Mouse (Mus musculus): ENCODE measurements at regions not wholly inside any gene's neighbourhood (a gene's known extent, or its start where the extent isn't known, plus 50 kb on each side); places are given as distances from the start of the nearest gene placed in this dataset.

DNA sequence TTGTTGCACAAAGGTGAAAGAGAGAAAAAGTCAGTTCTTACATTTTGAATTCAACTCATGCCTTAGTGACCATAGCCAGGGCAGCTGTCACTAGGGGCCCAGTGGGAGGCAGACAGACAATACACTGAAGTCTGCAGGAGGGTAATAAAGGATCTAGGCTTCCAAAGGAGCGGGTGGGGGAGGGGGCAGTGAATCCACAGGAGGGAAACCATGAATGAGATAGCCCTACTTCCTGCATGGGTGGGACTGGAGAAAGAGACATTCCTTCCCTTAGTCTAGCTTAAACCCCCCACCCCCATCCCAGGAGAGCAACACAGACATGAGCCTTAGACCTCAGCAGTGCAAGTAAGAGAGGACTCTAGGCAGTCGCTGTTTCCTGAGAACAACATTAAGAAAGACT lies 535.4 kb upstream of the Vstm2b start:
- ATAC-seq (ENCODE audit: extremely low read depth, insufficient number of reproducible peaks, low FRiP score, low TSS enrichment) = no peak

DNA sequence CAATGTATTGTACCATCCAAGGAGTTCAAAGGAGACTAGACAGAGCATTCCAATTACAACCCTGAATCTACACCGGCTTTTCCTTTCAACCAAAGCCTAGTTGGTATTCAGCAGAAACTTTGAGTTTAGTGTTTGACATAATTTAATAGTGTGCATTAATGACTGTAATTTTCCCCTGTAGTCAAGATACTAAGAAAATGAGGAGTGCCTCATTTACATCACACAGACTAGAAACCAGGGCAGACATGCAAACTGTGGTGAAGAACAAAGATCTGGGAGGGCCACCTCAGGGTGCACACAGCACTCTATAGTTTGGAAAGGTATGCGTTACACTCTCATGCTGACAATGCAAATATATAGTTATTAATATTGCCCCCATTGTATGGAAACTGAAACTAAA lies 525.4 kb upstream of the Vstm2b start:
- Histone ChIP-seq H3K9ac (no peak overlapping the region), H3K4me2 (no peak overlapping the region), H3K9me3 (no peaks in the 10 kb centered on the region), H3K27ac (replicated peaks) (no peak overlapping the region), H3K27me3 (replicated peaks) (no peaks in the 10 kb centered on the region), H3K36me3 (no peaks in the 10 kb centered on the region), H3K4me3 (no peak overlapping the region), H3K4me1 (peaks cover 5% of the 10 kb centered on the region; the same call in 1 of the 2 replicates)
- no peak for ATAC-seq (ENCODE audit: extremely low read depth, insufficient number of reproducible peaks, low FRiP score, low TSS enrichment)
- WGBS = 84% methylated on average over 2 of the region's 2 CpGs

More for the DNA sequence above, 535.4 kb upstream of the Vstm2b start:
- no peak overlapping the region for H3K4me2 ChIP-seq
- H3K4me3 ChIP-seq = no peak overlapping the region
- no peak overlapping the region for H3K9ac ChIP-seq
- no peak overlapping the region for H3K27ac ChIP-seq (replicated peaks)
- H3K36me3 ChIP-seq = no peaks in the 10 kb centered on the region
- 19% methylated on average over 2 of the region's 2 CpGs for WGBS
- H3K27me3 ChIP-seq (replicated peaks) = no peaks in the 10 kb centered on the region
- 0 out of 2 replicates have a peak, but pooled peaks cover 5% of the 10 kb centered on the region for H3K4me1 ChIP-seq
- no peaks in the 10 kb centered on the region for H3K9me3 ChIP-seq

DNA sequence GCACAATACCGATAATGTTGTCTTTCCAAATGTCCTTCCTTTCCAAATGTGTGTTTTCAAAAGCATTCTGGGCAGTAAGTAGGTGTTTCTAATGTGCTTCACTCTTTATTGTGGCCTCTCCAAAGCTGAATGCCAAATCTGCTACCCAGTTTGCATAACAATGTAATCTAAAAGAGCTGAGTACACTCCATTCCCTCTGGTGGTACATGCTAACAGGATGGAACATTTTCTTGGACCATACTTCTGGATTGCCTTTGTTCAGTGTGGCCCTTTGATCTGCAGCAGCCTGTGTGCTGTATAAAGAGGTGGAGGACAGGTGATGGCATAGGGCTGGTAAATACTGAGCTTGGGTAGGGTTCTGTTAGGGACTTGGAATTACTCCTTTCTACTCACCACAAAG lies 520.3 kb upstream of the Vstm2b start:
- Histone ChIP-seq H3K4me2 (no peak overlapping the region), H3K4me1 (no peaks in the 10 kb centered on the region), H3K27ac (replicated peaks) (no peak overlapping the region), H3K9ac (no peak overlapping the region), H3K4me3 (no peak overlapping the region), H3K9me3 (no peaks in the 10 kb centered on the region), H3K36me3 (no peaks in the 10 kb centered on the region), H3K27me3 (replicated peaks) (no peaks in the 10 kb centered on the region)
- WGBS = 90% methylated on average over 1 of the region's 1 CpGs
- no peak for ATAC-seq (ENCODE audit: extremely low read depth, insufficient number of reproducible peaks, low FRiP score, low TSS enrichment)

GRCm38 (mm10) chr7:40381244-40381643 lies 516.9 kb upstream of the Vstm2b start:
- Histone ChIP-seq H3K9me3 (no peaks in the 10 kb centered on the region), H3K36me3 (no peaks in the 10 kb centered on the region), H3K27ac (replicated peaks) (no peak overlapping the region), H3K4me1 (no peaks in the 10 kb centered on the region), H3K4me2 (no peak overlapping the region), H3K9ac (no peak overlapping the region), H3K27me3 (replicated peaks) (no peaks in the 10 kb centered on the region), H3K4me3 (no peak overlapping the region)
- 75% methylated on average over 3 of the region's 3 CpGs for WGBS
- ATAC-seq (ENCODE audit: extremely low read depth, insufficient number of reproducible peaks, low FRiP score, low TSS enrichment) = no peak

- no peak for ATAC-seq (ENCODE audit: extremely low read depth, insufficient number of reproducible peaks, low FRiP score, low TSS enrichment)
- Histone ChIP-seq H3K27ac (replicated peaks) (no peak overlapping the region), H3K9ac (no peak overlapping the region), H3K4me3 (no peak overlapping the region), H3K9me3 (no peaks in the 10 kb centered on the region), H3K4me1 (no peaks in the 10 kb centered on the region), H3K36me3 (no peaks in the 10 kb centered on the region), H3K27me3 (replicated peaks) (no peaks in the 10 kb centered on the region), H3K4me2 (no peak overlapping the region)
- 70% methylated on average over 5 of the region's 5 CpGs for WGBS
These were observed 510.0 kb upstream of the Vstm2b start for GRCm38 (mm10) chr7:40388152-40388551.

DNA sequence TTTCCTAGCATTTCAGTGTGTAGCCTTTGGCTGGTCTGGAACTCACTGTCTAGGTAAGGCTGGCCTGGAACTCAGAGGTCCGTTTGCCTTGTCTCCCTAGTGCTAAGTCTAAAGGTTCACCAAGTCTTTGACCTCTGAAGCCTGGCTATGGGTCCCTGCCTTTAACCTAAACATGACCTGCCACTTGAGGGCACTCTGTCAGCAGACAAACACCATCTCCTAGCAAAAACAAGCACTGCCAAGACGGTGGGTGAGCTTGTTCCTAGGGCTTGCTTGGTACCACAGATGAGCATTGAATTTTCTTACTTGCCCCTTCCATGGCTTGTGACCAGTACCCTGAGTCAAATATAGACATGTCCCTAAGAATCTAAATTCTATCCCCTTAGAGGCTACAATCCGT lies 508.3 kb upstream of the Vstm2b start:
- H3K9me3 ChIP-seq = no peaks in the 10 kb centered on the region
- H3K9ac ChIP-seq = no peak overlapping the region
- 34% methylated on average over 3 of the region's 3 CpGs for WGBS
- ATAC-seq (ENCODE audit: extremely low read depth, insufficient number of reproducible peaks, low FRiP score, low TSS enrichment) = no peak
- no peaks in the 10 kb centered on the region for H3K27me3 ChIP-seq (replicated peaks)
- no peak overlapping the region for H3K27ac ChIP-seq (replicated peaks)
- H3K4me3 ChIP-seq = no peak overlapping the region
- H3K4me1 ChIP-seq = no peaks in the 10 kb centered on the region
- no peak overlapping the region for H3K4me2 ChIP-seq
- no peaks in the 10 kb centered on the region for H3K36me3 ChIP-seq

- WGBS = 24% methylated on average over 3 of the region's 3 CpGs
- H3K9ac ChIP-seq = no peak overlapping the region
- no peaks in the 10 kb centered on the region for H3K9me3 ChIP-seq
- no peak overlapping the region for H3K4me3 ChIP-seq
- no peak for ATAC-seq (ENCODE audit: extremely low read depth, insufficient number of reproducible peaks, low FRiP score, low TSS enrichment)
- no peaks in the 10 kb centered on the region for H3K27me3 ChIP-seq (replicated peaks)
- H3K4me1 ChIP-seq = no peaks in the 10 kb centered on the region
- no peak overlapping the region for H3K4me2 ChIP-seq
- H3K36me3 ChIP-seq = no peaks in the 10 kb centered on the region
- H3K27ac ChIP-seq (replicated peaks) = no peak overlapping the region
These were observed 507.2 kb upstream of the Vstm2b start for GRCm38 (mm10) chr7:40390927-40391326.

DNA sequence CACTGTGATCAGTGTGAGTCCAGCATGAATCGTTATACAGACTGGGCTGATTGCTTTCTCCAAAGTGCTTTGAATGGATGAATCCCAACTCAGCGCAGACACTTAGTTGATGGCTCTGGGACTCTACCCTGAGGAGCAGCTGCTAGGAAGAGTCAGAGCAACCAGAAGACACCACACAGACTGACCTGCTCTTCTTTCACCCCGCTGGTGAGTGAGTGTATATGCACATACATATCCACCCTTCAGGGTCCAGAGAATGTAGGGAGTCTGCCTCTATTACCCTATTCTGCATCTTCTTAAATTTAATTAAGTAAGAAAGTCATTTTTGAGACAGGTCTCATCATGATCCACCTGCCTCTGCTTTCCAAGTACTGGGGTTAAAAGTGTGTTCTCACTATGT lies 506.5 kb upstream of the Vstm2b start:
- Histone ChIP-seq H3K36me3 (no peaks in the 10 kb centered on the region), H3K4me1 (no peaks in the 10 kb centered on the region), H3K9ac (no peak overlapping the region), H3K4me3 (no peak overlapping the region), H3K4me2 (no peak overlapping the region), H3K27me3 (replicated peaks) (no peaks in the 10 kb centered on the region), H3K27ac (replicated peaks) (no peak overlapping the region), H3K9me3 (no peaks in the 10 kb centered on the region)
- no peak for ATAC-seq (ENCODE audit: extremely low read depth, insufficient number of reproducible peaks, low FRiP score, low TSS enrichment)
- WGBS = 44% methylated on average over 3 of the region's 3 CpGs

DNA sequence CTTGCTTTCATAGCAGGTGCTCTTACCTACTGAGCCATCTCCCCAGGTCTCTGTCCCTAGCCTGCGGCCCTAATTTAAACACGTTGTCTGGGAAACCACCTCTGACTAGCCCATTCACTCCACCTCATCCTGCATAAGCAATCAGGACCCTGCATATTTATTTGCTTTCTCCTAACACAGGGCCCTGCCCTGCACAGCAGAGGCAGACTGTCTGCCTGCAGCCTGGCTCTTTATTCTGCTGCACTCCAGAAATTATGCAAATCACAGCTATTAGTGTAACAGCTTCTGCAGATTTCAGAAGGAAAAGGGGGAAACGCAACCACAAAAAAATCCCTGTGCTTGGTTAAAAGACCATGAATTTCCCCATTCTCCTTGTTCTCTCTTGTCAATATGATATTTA lies 505.9 kb upstream of the Vstm2b start:
- no peaks in the 10 kb centered on the region for H3K9me3 ChIP-seq
- no peak overlapping the region for H3K9ac ChIP-seq
- H3K4me1 ChIP-seq = no peaks in the 10 kb centered on the region
- H3K27me3 ChIP-seq (replicated peaks) = no peaks in the 10 kb centered on the region
- no peak overlapping the region for H3K4me2 ChIP-seq
- no peak overlapping the region for H3K4me3 ChIP-seq
- no peak for ATAC-seq (ENCODE audit: extremely low read depth, insufficient number of reproducible peaks, low FRiP score, low TSS enrichment)
- H3K36me3 ChIP-seq = no peaks in the 10 kb centered on the region
- WGBS = 62% methylated on average over 3 of the region's 3 CpGs
- H3K27ac ChIP-seq (replicated peaks) = no peak overlapping the region

GRCm38 (mm10) chr7:40392699-40393098 lies 505.4 kb upstream of the Vstm2b start:
- no peak overlapping the region for H3K27ac ChIP-seq (replicated peaks)
- no peaks in the 10 kb centered on the region for H3K27me3 ChIP-seq (replicated peaks)
- no peaks in the 10 kb centered on the region for H3K36me3 ChIP-seq
- no peaks in the 10 kb centered on the region for H3K4me1 ChIP-seq
- H3K4me2 ChIP-seq = no peak overlapping the region
- H3K4me3 ChIP-seq = no peak overlapping the region
- 70% methylated on average over 1 of the region's 1 CpGs for WGBS
- H3K9ac ChIP-seq = no peak overlapping the region
- ATAC-seq (ENCODE audit: extremely low read depth, insufficient number of reproducible peaks, low FRiP score, low TSS enrichment) = no peak
- no peaks in the 10 kb centered on the region for H3K9me3 ChIP-seq

- Histone ChIP-seq H3K27me3 (replicated peaks) (no peaks in the 10 kb centered on the region), H3K4me2 (no peak overlapping the region), H3K4me3 (no peak overlapping the region), H3K4me1 (no peaks in the 10 kb centered on the region), H3K27ac (replicated peaks) (no peak overlapping the region), H3K9ac (no peak overlapping the region), H3K36me3 (no peaks in the 10 kb centered on the region), H3K9me3 (no peaks in the 10 kb centered on the region)
- 57% methylated on average over 5 of the region's 5 CpGs for WGBS
- no peak for ATAC-seq (ENCODE audit: extremely low read depth, insufficient number of reproducible peaks, low FRiP score, low TSS enrichment)
These were observed 499.9 kb upstream of the Vstm2b start for GRCm38 (mm10) chr7:40398266-40398665.

DNA sequence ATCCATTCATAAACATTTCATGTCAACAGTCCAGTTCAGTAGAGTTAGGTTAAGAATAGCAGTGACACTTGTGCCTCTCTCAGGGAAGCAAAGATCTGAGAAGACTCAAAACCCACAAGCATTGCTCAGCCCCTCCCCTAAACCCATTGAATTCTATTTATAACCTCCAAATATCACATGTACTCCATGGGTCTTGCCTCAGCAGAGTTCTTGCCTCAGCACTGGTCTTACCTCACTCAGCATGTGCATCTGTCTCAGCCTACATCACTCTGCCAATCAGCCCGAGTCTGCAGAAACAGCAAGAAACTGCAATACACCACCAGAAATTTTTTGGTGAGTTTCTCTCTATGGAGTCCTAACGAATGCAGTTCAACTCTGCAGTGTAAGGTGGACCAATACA lies 478.8 kb upstream of the Vstm2b start:
- 55% methylated on average over 2 of the region's 2 CpGs for WGBS
- ATAC-seq (ENCODE audit: extremely low read depth, insufficient number of reproducible peaks, low FRiP score, low TSS enrichment) = peak; percentile 63; the same call in 1 of the 2 replicates
- H3K27ac ChIP-seq (replicated peaks) = no peak overlapping the region

More for the DNA sequence above, 478.8 kb upstream of the Vstm2b start:
- 0 out of 2 replicates have a peak, but pooled peaks cover 11% of the 10 kb centered on the region for H3K4me1 ChIP-seq
- H3K27me3 ChIP-seq (replicated peaks) = no peaks in the 10 kb centered on the region
- H3K9ac ChIP-seq = no peak overlapping the region
- H3K9me3 ChIP-seq = no peaks in the 10 kb centered on the region
- no peaks in the 10 kb centered on the region for H3K36me3 ChIP-seq
- H3K4me3 ChIP-seq = no peak overlapping the region
- H3K4me2 ChIP-seq = no peak overlapping the region
